Mouse (Mus musculus): ENCODE data around the gene Exoc2.
A peak's percentile ranks its signal among the peaks of the same experiment; 100 is the strongest.

Gene Exoc2

GRCm38 (mm10) chr13:30968311-30968710 lies 5.6 kb downstream of the Exoc2 start:
- DNase-seq = no peak

GRCm38 (mm10) chr13:30966507-30966911 lies 7.4 kb downstream of the Exoc2 start:
- no peak for DNase-seq

GRCm38 (mm10) chr13:30961932-30962331 lies 12.0 kb downstream of the Exoc2 start:
- DNase-seq = no peak

DNA sequence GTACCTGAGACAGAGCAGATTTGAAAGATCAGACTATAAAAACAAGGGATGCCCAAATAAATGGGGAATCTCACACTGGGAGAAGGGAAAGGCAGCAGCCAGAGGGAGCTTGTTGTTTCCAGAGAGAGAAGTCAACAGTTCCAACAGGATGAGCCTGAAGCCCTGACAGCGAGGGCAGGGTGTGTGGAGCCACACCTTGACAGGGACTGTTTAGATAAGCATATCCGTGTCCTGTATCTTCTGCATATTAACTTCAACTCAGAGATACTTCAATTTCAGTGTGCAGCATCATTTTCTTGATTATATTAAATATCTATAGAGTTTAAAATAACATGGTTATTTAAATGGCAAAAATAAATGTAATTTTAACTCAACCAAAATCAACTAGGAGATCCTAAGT lies 13.2 kb downstream of the Exoc2 start:
- DNase-seq = no peak

GRCm38 (mm10) chr13:30953580-30953979 lies 20.3 kb downstream of the Exoc2 start:
- DNase-seq = no peak

DNA sequence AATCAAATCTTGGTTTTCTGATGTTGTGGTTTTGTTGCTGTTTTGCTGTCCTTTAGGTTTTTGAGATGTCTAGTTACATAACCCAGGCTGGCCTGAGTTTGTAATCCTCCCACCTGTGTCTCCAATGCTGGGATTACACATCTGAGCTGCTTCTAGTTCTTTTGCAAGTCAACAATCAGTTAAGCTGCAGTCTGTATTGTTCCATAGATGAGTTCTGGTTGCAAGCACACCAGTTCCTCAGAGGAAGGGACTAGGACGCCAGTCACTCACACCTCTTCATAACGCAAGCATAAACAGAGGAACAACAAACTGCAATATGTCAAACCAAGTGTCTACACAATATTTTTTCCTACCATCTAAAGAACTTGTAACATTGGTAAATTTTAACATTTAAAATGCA lies 21.8 kb downstream of the Exoc2 start:
- DNase-seq = no peak

- DNase-seq = no peak
Observed at GRCm38 (mm10) chr13:30949181-30949580, 24.7 kb downstream of the Exoc2 start.

- DNase-seq = no peak
Observed at GRCm38 (mm10) chr13:30947540-30947939, 26.4 kb downstream of the Exoc2 start, which contains the start of gene Hus1b. Hus1b (minus strand) TSS chr13:30947759.

- DNase-seq = no peak
Observed at GRCm38 (mm10) chr13:30947129-30947528, 26.8 kb downstream of the Exoc2 start.

- DNase-seq = no peak
Observed at GRCm38 (mm10) chr13:30945788-30946187, 28.1 kb downstream of the Exoc2 start.

GRCm38 (mm10) chr13:30932972-30933371 lies 40.9 kb downstream of the Exoc2 start:
- DNase-seq = no peak

DNA sequence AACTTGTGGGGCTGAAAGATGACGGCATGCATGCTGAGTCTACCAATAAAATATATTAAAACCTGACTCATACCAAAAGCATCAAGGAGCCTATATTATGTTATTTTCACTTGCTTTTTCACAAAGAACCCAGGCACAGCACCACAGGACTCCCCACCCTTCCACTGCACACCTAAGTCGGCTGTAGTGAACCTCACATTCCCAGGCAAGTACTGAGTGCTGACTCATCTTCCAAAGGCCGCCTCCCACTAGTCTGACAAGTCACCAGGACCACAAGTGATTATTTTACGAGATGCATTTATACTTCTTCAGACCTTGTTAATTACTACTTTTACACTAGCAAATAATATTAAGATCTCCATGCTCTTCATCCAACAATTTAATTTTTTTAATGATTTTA lies 42.3 kb downstream of the Exoc2 start:
- no peak for DNase-seq

DNA sequence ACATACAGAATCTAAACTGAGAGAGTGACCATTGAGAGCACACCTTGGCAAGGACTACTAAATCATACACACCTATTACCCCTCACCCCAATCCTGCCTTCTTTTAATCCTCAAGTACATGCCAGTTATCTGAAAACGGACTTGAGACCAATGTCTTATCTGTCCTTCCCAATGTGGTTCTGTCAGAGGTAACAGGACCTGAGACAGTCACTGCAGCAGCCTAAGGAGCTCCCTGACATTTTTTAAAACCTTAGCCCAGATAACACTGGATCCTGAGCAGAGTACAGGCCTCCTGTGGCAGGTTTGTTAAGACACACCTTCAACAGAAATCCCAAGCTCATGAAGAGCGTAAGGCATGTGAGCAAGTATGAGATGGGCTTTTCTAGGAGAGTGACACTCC lies 44.8 kb downstream of the Exoc2 start:
- DNase-seq = no peak

DNA sequence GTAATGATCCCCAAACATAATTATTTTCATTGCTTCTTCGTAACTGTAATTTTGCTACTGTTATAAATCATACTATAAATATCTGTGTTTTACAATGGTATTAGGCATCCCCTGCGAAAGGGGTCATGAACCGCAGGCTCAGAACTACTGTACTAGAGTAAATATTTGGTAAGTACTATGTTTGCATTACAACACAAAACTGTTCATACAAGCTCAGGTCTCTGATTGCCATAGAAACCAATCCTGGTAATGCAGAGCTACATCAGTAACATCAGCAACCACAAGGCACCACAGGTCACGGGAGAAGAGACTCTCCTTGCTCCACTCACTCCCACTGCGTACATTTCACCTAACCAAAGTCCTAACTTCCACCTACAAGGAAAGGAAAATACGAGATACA lies 49.6 kb downstream of the Exoc2 start:
- no peak for DNase-seq

DNA sequence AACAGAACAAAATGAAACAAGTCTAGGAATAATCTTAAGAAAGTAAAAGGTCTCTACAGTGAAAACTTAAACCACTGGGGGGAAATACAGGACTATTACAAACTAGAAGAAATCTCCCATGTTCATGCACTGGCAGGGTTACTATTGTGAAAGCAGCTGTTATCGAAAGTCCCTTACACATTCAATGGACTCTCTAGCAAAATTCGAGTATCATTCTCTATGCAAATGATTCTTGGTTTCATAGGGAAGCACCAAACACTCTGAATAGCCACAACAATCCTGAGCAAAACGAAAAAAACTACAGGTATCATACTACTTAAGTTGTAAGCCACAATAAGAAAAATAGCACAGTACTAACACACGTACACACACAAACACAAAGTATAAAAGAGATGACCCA lies 52.0 kb downstream of the Exoc2 start:
- DNase-seq = no peak

DNA sequence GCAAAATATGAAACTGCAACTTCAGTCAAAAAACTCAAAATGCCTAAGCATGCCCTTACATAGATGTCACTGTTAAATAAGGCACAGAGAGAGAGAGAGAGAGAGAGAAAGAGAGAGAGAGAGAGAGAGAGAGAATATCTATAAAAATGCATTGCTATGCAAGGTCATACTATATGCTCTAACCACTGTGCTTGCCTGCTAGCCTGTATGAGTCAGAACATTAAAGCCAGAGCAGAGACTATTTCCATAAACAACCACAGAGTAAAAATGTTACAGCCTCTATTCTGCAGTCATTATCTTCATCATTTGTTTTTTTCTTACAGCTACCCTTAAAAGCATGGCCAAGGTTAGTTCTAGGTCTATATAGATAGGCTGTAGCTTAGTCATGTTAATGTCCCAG lies 60.1 kb downstream of the Exoc2 start:
- DNase-seq = no peak

GRCm38 (mm10) chr13:30913028-30913427 lies 60.9 kb downstream of the Exoc2 start:
- no peak for DNase-seq

DNA sequence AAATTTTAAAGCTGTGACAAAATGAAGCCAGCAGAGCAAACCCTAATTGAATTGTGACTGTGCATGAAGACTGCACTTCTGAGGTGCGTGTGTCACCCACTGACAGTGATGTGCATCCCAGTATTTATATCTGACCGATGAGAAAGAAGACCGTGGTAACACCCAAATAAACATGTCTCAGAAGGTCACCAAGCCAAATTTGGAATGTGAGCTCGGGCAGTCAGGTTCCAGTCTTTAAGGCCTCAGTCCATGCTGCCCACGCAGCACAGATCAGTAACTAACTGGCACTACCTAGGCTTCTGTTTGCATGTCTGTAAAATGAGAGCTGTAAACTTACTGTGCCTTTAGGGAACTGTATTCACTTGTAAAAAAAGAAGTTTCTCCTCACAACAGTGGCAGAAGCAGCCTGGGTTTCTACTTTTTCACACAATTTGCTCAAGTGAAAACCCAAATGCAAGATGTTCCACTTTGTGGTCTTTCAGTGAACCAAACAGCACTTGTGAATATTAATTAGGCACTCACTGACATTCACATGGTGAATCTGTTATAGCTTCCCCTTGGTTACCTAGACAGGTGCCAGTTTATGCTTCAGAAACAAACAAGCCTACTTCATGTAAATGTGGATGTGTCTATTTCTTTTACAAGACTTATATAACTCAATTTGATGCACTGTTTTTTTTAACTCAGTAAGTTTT lies 61.8 kb downstream of the Exoc2 start:
- DNase-seq = no peak

DNA sequence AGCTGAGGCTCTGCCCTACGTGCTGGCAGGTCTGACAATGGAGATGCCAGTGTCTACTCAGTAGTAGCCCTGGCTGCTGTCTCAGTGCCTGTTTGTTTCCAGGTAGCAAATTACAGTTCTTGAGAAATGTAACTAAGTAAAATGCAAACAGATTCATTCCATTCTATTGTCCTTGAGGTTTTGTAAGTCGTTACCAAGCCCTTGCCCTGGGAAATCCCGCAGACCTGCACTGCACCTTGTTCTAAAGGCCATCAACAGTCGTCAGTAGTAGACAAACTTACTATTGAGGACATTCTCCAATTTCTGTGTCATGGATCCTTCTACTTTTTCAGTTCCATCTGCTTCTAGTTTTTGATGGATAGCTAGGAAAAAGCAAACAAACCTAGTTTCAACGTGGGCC lies 63.0 kb downstream of the Exoc2 start:
- no peak for DNase-seq

DNA sequence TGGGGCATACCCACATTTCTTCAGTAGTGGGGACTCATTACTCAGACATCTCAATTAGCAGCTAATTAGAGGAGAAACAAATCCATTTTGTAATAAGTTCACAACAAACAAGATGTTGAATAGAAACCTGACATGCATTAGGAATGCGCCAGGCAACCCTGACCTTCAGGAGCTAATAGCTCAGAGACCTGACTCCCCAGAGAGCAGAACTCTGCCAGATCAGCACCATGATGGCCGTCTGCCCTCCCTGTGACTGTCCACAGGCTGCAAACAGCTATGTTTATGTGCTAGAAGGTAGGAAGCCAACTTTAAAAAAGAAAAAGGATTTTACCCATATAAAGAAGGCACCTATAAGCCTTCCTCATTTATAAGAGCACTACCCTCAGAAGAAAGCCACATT lies 71.6 kb downstream of the Exoc2 start:
- DNase-seq = no peak

DNA sequence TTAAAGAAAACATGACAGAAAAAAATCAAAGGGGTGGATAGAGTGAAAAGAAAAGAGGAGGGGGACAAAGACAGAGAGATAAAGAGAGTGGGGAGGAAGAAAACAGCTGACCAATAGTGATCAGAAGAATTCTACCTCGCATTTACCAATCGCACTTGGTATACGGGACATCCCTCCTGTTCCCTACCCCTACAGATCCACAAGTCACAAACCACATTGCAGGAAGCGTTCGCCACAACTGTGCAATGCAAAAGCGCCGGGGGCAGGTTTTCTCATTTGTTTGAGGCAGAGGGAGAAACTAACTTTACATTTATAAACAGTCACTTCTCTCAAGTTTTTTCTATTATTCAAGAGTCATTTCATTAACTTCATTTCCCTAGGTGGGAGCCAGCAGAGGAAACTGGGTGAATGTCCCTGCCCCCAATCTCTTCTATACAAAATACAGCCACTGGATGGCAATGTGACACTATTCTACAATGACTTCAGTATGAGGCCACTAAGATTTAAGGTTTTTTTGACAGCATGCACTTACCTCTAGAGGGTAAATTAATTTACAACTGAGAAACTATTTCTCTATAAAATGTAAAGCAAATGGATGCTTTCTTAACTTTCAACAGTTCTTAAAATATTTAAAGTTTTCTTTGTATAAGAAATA lies 72.4 kb downstream of the Exoc2 start:
- no peak for DNase-seq

DNA sequence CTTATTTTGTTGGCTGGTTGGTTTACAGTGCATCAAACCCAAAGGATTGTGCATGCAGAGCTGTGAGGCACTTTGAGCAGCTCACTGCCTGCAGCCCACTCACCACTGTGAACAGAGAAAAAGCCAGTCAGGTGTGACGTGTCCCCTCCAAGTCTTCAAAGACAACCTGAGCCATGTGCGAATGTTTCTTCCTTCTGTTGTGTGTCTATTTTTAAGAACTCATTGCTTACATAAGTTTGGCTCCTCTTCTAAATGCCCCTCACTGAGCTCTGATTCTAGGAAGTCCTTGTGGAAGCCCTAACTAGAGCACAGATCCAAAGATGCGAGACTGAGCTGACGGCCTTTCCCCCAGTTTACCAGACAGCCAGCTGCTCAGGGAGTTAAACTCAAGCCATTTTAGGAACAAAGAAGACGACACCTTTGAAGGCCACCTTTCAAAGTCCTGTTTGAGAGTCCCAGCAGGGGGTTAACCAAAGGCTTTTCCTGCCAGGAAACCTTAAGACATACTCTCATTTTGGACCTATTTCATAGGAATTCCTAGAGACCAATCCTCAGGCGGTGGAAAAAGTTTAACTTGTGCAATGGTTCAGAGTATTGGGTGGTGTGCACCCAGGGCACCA lies 79.8 kb downstream of the Exoc2 start:
- peak; percentile 7 to 25 for DNase-seq

DNA sequence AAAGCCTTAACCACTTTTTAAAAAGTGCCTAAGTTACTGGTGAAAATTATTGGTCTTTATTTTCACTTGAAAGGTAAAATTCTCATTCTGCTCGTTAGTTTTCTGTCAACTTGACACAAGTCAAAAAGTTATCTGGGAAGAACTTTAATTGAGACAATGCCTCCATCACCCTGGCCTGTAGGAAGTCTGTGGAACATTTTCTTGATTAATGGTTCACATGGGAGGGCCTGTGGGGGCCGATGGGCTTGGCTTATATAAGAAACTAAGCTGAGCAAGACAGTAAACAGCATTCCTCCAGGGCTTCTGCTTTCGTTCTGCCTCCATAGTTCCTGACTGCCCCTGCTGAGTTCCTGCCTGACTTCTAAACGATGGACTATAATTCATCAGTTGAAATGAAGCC lies 81.6 kb downstream of the Exoc2 start:
- DNase-seq = no peak

DNA sequence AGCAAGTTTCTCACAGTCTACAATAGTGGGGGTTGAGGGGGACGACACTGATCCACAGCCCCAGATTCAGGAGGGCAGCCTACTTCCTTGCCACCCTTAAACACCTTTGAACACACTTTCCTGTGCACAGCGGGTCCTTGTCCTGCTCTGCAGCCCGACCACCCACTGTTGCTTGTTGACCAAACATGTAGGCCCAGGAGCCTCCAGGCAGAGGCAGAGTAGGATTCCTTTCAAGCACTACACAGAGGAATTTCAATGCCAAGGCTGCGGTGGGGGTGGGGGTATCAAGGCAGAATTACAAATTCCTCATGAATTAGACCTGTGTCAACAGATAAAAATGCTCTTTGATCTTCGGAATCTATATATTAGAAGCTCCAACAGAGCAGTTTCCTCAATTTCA lies 82.7 kb downstream of the Exoc2 start:
- no peak for DNase-seq
